Mouse (Mus musculus) right cerebral cortex, postnatal 36 days (tissue): ENCODE results near the gene Draxin.
A peak's percentile ranks its signal among the peaks of the same experiment; 100 is the strongest.

ENCODE experiments used
- DNase-seq, 2 experiments: peaks; one replicate each; pipeline ENCODE4 v3.0.0; 2022; ENCODE audit warnings: low spot score in 2 of 2, mixed read lengths in 1 of 2

Draxin gene

GRCm38 (mm10) chr4:148115467-148115866 lies 15.0 kb downstream of the Draxin start:
- DNase-seq, result no peak

GRCm38 (mm10) chr4:148114758-148115391 lies 15.6 kb downstream of the Draxin start:
- peak; percentile 25 to 45 for DNase-seq

- DNase-seq, result no peak
Measured at GRCm38 (mm10) chr4:148112519-148112918, 18.0 kb downstream of the Draxin start.

GRCm38 (mm10) chr4:148109215-148109614 lies 21.3 kb downstream of the Draxin start:
- no peak for DNase-seq

- no peak for DNase-seq
Measured at GRCm38 (mm10) chr4:148108565-148109100, 21.9 kb downstream of the Draxin start.

- DNase-seq, result no peak
Measured at GRCm38 (mm10) chr4:148107621-148108291, 22.7 kb downstream of the Draxin start.

GRCm38 (mm10) chr4:148104146-148104545 lies 26.4 kb downstream of the Draxin start:
- DNase-seq, result no peak

- peak; percentile 23 to 49 for DNase-seq
Measured at GRCm38 (mm10) chr4:148101801-148102527, 28.5 kb downstream of the Draxin start.

GRCm38 (mm10) chr4:148098666-148099065 lies 31.8 kb downstream of the Draxin start:
- DNase-seq, result no peak

- no peak for DNase-seq
Measured at GRCm38 (mm10) chr4:148097936-148098335, 32.6 kb downstream of the Draxin start.

GRCm38 (mm10) chr4:148095081-148095480 lies 35.4 kb downstream of the Draxin start:
- no peak for DNase-seq

GRCm38 (mm10) chr4:148094161-148094560 lies 36.3 kb downstream of the Draxin start:
- no peak for DNase-seq

- no peak for DNase-seq
Measured at GRCm38 (mm10) chr4:148092551-148093271, 37.8 kb downstream of the Draxin start.

- DNase-seq, result no peak
Measured at GRCm38 (mm10) chr4:148091181-148091580, 39.3 kb downstream of the Draxin start.

- DNase-seq, result no peak
Measured at GRCm38 (mm10) chr4:148089166-148089565, 41.3 kb downstream of the Draxin start.

- peak; percentile 89 to 93 for DNase-seq
Measured at GRCm38 (mm10) chr4:148087907-148088527, 42.5 kb downstream of the Draxin start, which contains the start of gene Agtrap. Gene Agtrap, minus strand, starts transcription at chr4:148088031.

- DNase-seq, result no peak
Measured at GRCm38 (mm10) chr4:148087091-148087906, 43.2 kb downstream of the Draxin start.

GRCm38 (mm10) chr4:148085907-148086305 lies 44.6 kb downstream of the Draxin start:
- DNase-seq, result no peak

- no peak for DNase-seq
Measured at GRCm38 (mm10) chr4:148085131-148085906, 45.2 kb downstream of the Draxin start.
